Mouse (Mus musculus) monocyte, adult 5-6 weeks (primary cell): Measurements from ENCODE around the gene Rmi2. TPM values are rescaled to one million over a fixed set of nuclear protein-coding genes. Genes with fewer than 3 reads are reported as not detected.
"Not testable (repeated sequence)": the region's sequence is repeated elsewhere in the genome, so short reads cannot be mapped to it uniquely, and the experiment has no call there.

Experiments
- ATAC-seq: fragments of 153-309, 156-312 bp; replicated peaks from 2 replicates; pipeline ENCODE4 v1.8.0; 2017; ENCODE audit warnings: mild to moderate bottlenecking; ENCODE audit not compliant: low TSS enrichment, insufficient number of reproducible peaks, severe bottlenecking, poor library complexity, low FRiP score
- total RNA-seq: library from RNA; stranded (forward); fragments of 200-1000, 200-491, 200-594 nt; gene quantifications from 3 replicates; pipeline ENCODE4 v1.2.3, GENCODE M21; 2017

The Rmi2 gene
- 0.58 TPM in 1 of 3 replicates, not detected in the others for total RNA-seq

DNA sequence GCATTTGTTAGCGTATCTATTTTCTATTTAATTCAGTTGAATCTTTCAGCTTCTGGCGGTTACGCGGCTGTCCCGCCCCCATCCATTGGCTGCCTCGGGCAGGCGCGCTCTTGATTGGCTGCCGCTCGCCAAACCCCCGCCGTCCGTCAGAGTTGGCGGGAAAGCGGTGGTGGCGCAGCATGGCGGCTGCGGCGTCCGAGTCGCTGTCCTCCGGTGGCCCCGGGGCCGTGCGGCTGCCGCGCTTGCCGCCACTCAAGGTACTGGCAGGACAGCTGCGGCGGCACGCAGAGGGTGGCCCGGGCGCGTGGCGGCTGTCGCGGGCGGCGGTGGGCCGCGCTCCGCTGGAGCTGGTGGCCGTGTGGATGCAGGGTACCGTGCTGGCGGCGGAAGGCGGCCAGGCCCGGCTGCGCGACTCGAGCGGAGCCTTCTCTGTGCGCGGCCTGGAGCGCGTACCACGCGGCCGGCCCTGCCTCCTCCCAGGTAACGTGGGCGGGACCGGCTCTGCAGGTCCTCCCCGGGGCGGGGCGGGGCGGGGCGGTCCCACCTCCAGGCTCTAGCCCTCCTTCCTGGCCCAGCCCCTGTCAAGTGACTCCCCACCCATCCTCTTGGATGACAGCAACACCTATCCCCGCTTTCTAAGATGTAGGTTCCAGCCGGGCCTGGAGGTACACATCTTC lies at the start of gene Rmi2:
Gene Rmi2, plus strand, starts transcription at position 149 of the 677 bp plus-strand sequence.
- ATAC-seq = peak; percentile 58

GRCm38 (mm10) chr16:10785371-10786231 lies 49.3 kb upstream of the Rmi2 start, which contains the start of gene Socs1:
TSS of gene Socs1 (minus strand) at chr16:10785536.
- peak; percentile 42 for ATAC-seq

GRCm38 (mm10) chr16:10786288-10786687 lies 48.6 kb upstream of the Rmi2 start:
- ATAC-seq = peak; percentile 79

DNA sequence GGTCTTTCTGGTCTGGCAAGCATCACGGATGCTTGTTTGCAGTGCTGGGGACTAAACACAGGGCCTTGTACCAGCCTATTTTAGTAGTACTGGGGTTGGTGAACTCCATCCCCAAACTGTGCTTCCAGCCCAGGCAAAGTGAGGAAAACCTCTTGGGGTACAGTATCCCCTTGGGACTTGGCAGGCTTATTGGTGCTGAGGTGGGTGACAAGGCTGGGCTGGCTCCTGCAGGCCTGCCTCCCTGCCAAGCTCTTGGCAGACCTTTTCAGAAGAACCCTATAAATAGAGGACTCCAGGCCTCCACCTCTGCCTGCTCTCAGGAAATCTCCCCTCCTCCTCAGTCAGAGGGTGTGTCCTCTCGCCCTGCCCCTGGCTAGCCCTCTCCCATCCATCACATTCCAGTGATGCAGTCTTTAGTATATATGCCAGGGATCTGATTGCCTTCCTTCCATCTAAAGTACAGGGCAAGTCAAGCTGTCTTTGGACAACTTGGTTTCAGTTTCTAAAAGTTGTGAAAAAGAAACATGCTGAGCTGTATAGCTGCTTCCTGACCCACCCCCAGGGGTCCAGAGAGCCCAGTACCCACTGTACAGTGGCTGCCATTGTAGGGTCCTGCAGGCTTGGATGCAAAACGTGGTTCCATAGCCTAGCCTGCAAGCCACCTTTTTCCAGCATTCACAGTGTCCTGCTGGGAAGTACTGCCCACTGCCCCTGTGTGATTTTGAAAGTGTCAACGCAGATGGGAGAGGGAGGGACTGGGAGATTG lies 47.9 kb upstream of the Rmi2 start:
- ATAC-seq = no peak

- no peak for ATAC-seq
These were observed 47.3 kb upstream of the Rmi2 start for GRCm38 (mm10) chr16:10787548-10788058.

- ATAC-seq = no peak
These were observed 46.6 kb upstream of the Rmi2 start, which contains the start of gene Tnp2 for GRCm38 (mm10) chr16:10788271-10788670. TSS of gene Tnp2 (minus strand) at chr16:10788660.

- no peak for ATAC-seq
These were observed 46.0 kb upstream of the Rmi2 start for GRCm38 (mm10) chr16:10788866-10789265.

- ATAC-seq = no peak
These were observed 44.2 kb upstream of the Rmi2 start, which contains the start of gene Prm3 for GRCm38 (mm10) chr16:10790702-10791101. TSS of gene Prm3 (minus strand) at chr16:10790914.

- ATAC-seq = no peak
These were observed 38.8 kb upstream of the Rmi2 start, which contains the start of gene Prm2 for GRCm38 (mm10) chr16:10796034-10796433. TSS of gene Prm2 (minus strand) at chr16:10796134.

DNA sequence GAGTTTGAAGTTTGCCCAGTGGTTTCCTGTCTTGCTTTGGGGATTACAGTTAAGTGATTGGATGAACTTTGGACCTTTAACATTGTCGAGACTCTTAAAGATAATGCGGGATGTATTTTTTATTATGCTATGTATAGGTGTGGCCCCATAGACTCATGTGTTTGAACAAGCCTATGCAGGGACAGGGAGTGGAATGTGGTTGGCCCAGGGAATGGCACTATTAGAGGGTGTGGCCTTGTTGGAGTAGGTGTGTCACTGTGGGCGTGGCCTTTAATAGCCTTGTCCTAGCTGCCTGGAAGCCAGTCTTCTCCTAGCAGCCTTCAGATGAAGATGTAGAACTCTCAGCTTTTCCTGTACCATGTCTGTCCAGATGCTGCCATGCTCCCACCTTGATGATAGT lies 32.4 kb upstream of the Rmi2 start:
- ATAC-seq = not testable (repeated sequence)

DNA sequence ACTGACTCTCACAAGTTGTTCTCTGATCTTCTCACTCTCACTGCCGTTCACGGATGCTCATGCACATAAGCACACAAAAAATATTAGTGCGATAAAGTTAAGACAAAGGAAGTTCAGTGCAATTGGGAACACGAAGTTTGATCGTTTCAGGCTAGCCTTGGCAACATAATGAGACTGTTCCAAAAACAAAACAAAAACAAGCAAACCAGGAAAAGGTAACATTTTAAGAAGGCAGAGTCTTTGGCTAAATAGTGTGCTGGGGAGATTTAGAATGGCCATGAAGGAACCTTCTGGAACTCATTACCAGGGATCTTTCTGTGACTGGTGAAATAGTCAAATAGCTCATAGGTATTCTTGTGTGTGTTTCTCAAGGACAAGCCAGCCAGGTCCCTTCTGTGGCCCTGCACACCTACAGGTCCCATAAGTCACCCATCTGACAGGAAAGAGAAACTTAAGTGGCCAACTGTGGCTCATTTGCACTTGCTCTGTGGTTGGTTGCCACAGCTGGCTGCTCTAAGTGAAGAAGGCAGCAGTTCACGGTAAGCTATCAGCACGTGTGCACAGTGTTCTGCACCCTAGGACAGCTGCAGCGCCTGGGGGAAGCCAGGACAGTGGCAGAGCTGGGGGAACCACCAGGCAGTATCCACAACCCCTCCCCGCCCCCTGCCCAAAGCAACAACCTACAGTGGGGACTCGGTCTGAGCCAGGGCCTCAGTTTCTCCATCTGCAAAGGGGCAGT lies 28.9 kb upstream of the Rmi2 start, which contains the start of gene Prm1:
Gene Prm1, minus strand, starts transcription at position 51 of the 739 bp plus-strand sequence.
- ATAC-seq = no peak

DNA sequence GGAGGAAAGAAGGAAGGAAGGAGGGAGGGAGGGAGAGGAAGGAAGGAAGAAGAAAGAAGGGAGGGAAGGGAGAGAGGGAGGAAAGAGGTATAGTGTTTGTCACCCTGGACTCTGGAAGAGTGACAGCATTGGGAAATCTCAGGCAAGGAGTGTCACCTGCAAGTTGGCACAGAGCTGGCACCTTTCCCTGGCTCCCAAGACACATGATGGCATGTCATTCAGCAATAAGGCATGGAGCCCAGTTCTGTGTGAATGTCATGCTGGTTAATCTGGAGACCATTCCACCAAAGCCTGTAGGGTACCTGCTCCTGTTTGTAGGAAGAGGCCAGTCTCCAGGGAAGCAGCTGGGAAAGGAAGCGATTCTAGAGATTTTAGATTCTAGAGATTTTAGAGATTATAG lies 24.5 kb upstream of the Rmi2 start:
- ATAC-seq = no peak

DNA sequence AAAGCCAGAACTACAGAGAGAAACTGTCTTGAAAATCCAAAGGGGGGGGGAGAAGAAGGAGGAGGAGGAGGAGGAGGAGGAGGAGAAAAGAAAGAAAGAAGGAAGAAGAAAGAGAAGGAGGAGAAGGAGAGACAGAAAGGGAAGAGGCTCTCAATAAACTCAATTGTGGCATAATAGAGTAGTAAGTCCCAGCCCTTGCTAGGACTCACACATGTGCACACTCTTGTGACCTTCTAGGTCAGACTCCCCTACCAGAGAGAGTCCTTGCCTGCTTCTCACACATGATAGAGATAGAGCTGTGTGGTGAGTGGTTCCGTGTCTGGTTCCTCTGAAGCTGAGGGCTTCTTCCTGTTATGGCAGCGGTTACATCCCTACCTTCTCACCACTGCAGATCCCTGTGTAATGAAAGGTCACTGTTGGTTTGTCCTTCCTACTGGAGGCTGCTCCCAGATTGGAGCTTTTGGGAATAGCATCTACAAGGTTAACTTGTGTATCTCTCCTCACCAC lies 21.9 kb upstream of the Rmi2 start, which contains the start of gene Gm11172:
Gene Gm11172, plus strand, starts transcription at position 51 of the 507 bp plus-strand sequence.
- ATAC-seq = no peak

GRCm38 (mm10) chr16:10813726-10814125 lies 21.1 kb upstream of the Rmi2 start:
- ATAC-seq = no peak

- no peak for ATAC-seq
These were observed 20.0 kb upstream of the Rmi2 start for GRCm38 (mm10) chr16:10814864-10815263.

DNA sequence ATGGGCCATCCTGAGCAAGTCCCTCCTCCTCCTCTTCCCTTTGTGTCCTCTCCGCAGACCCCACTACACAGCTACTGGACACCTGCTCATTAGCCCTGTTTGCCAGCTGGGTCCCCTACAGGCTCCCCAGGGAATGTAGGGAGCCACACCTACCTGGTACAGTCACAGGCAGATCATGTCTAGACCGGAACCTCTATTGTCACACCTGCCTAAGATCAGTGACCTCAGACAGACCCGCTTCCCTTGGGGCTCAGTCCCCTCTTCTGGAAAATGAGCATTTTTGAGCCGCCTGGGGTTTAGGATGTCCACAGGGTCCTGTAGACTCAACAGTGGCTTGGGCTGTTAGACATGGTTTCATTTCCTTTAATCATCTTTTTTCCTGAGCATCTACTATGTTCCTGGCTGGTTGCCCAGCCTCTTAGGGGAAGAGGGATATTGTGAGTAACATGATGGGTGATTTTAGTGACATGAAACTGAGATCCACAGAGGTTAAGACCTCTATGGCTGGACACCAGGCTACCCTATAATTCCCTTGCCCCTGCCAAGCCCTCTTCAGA lies 16.2 kb upstream of the Rmi2 start:
- no peak for ATAC-seq

- no peak for ATAC-seq
These were observed 14.9 kb upstream of the Rmi2 start for GRCm38 (mm10) chr16:10819966-10820365.
